In the genomic region with DNA sequence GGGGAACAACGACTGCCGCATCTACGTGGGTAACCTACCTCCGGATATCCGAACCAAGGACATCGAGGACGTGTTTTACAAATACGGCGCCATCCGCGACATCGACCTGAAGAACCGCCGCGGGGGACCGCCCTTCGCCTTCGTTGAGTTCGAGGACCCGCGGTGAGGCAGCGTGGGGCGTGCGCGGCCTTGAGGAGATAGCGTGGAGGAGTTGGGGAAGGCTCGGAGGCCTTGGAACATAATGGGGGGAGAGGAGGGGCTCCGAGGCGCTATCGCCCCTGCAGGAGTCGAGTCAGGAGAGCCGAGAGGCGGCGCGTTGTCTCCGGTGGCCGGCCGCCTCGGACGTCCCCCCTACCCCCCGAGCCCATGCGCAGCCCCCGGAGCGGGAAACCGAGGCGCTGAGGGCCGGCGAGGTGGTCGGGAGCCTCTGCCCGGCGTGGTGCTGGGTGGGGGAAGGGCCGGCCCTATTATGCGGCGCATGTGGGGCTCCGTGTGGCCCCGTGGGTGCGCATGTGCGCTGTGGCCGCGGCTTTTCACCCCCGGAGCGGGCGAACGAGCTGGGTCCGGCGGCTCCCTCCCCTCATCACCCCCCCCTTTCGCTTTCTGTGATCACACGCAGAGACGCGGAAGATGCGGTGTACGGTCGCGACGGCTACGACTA, we compare ENCODE assay signal across 8 mouse cellular contexts. TPM values are rescaled to one million over a fixed set of nuclear protein-coding genes. Genes with fewer than 3 reads are reported as not detected.
DNase-seq lines count a peak whose midpoint lies in the region; ATAC-seq lines count a peak whose summit lies in the region.

No protein-coding gene starts in this region.

- H3K9ac ChIP-seq in intestine, embryonic 15.5 days = peak overlapping the region; percentile 100

- peak; percentile 69 for ATAC-seq in intestine, embryonic 15.5 days
- ATAC-seq in megakaryocyte-erythroid progenitor cell, adult 5-6 weeks (replicated peaks; ENCODE audit: low FRiP score, low TSS enrichment, poor library complexity, severe bottlenecking) = peak; percentile 34

- WGBS in intestine, embryonic 15.5 days = under 1% methylated on average over 70 of the region's 76 CpGs

- H3K27ac ChIP-seq in intestine, embryonic 15.5 days = peak overlapping the region; percentile 100

- H3K4me1 ChIP-seq in intestine, embryonic 15.5 days (replicated peaks) = peaks cover 16% of the 10 kb centered on the region

- H3K36me3 ChIP-seq in intestine, embryonic 15.5 days = peaks cover 2% of the 10 kb centered on the region; the same call in 1 of the 2 replicates

- peak overlapping the region; percentile 63 for H3K4me2 ChIP-seq in intestine, embryonic 15.5 days (replicated peaks)

- intact Hi-C loops in left cerebral cortex, postnatal 36 days (cut with DNase I) = loop anchor here (1.0 kb wide), 1 partner anchor 61 kb away; a partner anchor contains a TSS

- H3K4me3 ChIP-seq in intestine, embryonic 15.5 days (replicated peaks) = peak overlapping the region; percentile 99

- DNase-seq in adrenal gland, adult 18-20 months (ENCODE audit: low spot score in 2 of 2) = peak; percentile 66 to 72
- peak; percentile 62 to 69 for DNase-seq in cerebellum, postnatal 4 days (ENCODE audit: low spot score in 2 of 2)
- DNase-seq in gastrocnemius, postnatal 10 days = peak; percentile 74
- peak; percentile 75 to 81 for DNase-seq in left cerebral cortex, postnatal 36 days (ENCODE audit: low spot score in 2 of 2)
- peak; percentile 47 to 57 for DNase-seq in right cerebral cortex, postnatal 36 days (ENCODE audit: low spot score in 2 of 2)
- peak; percentile 62 to 66 for DNase-seq in urinary bladder, postnatal 4 days (ENCODE audit: low spot score in 2 of 2)

- H3K27me3 ChIP-seq in intestine, embryonic 15.5 days (replicated peaks) = no peaks in the 10 kb centered on the region

- H3K9me3 ChIP-seq in intestine, embryonic 15.5 days = no peaks in the 10 kb centered on the region

RNA-seq across cellular contexts. Expression of a gene that starts 0.8 kb away (rescaled TPM):
- 100 to 1,000 TPM; 219 TPM for total RNA-seq in adrenal gland, adult 18-20 months (2021)
- total RNA-seq in gastrocnemius, postnatal 10 days (2021) = 100 to 1,000 TPM in 1 of 2 experiments, 10 to 100 TPM in 1; 89.5 to 128 TPM
- 237 and 244 TPM in 2 replicates for polyA plus RNA-seq in intestine, embryonic 15.5 days (2015; fragmentation: Nextera tagmentation; extraction: Ambion mirVana)
- total RNA-seq in left cerebral cortex, postnatal 36 days (2021) = 100 to 1,000 TPM; 153 to 205 TPM
- total RNA-seq in megakaryocyte-erythroid progenitor cell, adult 5-6 weeks (2014; fragmentation: Nextera tagmentation) = 304 and 315 TPM in 2 replicates
- total RNA-seq in megakaryocyte-erythroid progenitor cell, adult 5-6 weeks (2017) = 750 and 793 TPM in 2 replicates

RNA-seq across cellular contexts. Expression of a gene that starts 20.1 kb away (rescaled TPM):
- total RNA-seq in adrenal gland, adult 18-20 months (2021) = 10 to 100 TPM; 42.4 to 44.5 TPM
- total RNA-seq in gastrocnemius, postnatal 10 days (2021) = 10 to 100 TPM; 44.0 to 46.4 TPM
- polyA plus RNA-seq in intestine, embryonic 15.5 days (2015; fragmentation: Nextera tagmentation; extraction: Ambion mirVana) = 30.4 and 32.4 TPM in 2 replicates
- total RNA-seq in left cerebral cortex, postnatal 36 days (2021) = 10 to 100 TPM; 24.4 to 26.2 TPM
- 30.9 and 35.9 TPM in 2 replicates for total RNA-seq in megakaryocyte-erythroid progenitor cell, adult 5-6 weeks (2014; fragmentation: Nextera tagmentation)
- total RNA-seq in megakaryocyte-erythroid progenitor cell, adult 5-6 weeks (2017) = 14.2 and 24.7 TPM in 2 replicates

RNA-seq across cellular contexts. Expression of a gene that starts 49.9 kb away (rescaled TPM):
- 10 to 100 TPM; 40.2 to 42.4 TPM for total RNA-seq in adrenal gland, adult 18-20 months (2021)
- 10 to 100 TPM; 50.5 to 60.6 TPM for total RNA-seq in gastrocnemius, postnatal 10 days (2021)
- 14.2 and 17.6 TPM in 2 replicates for polyA plus RNA-seq in intestine, embryonic 15.5 days (2015; fragmentation: Nextera tagmentation; extraction: Ambion mirVana)
- total RNA-seq in left cerebral cortex, postnatal 36 days (2021) = 10 to 100 TPM; 23.9 to 31.7 TPM
- total RNA-seq in megakaryocyte-erythroid progenitor cell, adult 5-6 weeks (2014; fragmentation: Nextera tagmentation) = 1.7 and 2.3 TPM in 2 replicates
- total RNA-seq in megakaryocyte-erythroid progenitor cell, adult 5-6 weeks (2017) = 0.19 and 2.8 TPM in 2 replicates

Comparison
In these comparisons a context has a peak if more than half of its experiments do, and no peak if none do; other contexts are left out.
1. Peak in every context shown above with its lines: DNase-seq, ATAC-seq, H3K4me3 ChIP-seq and H3K27ac ChIP-seq.
2. RNA of a gene that starts 49.9 kb away (total RNA-seq): 50.5 to 60.6 TPM in gastrocnemius, postnatal 10 days, 40.2 to 42.4 TPM in adrenal gland, adult 18-20 months and 23.9 to 31.7 TPM in left cerebral cortex, postnatal 36 days; 0.19 to 2.8 TPM in megakaryocyte-erythroid progenitor cell, adult 5-6 weeks; every median in the first group is over 4 times any median in the second.